Mouse (Mus musculus): ENCODE data around the gene Bicra. TPM values are rescaled to one million over a fixed set of nuclear protein-coding genes. Genes with fewer than 3 reads are reported as not detected.
A peak's percentile ranks its signal among the peaks of the same experiment; 100 is the strongest.

Gene Bicra
- polyA plus RNA-seq, 1 experiment from 2014 or later = 11.6 TPM

DNA sequence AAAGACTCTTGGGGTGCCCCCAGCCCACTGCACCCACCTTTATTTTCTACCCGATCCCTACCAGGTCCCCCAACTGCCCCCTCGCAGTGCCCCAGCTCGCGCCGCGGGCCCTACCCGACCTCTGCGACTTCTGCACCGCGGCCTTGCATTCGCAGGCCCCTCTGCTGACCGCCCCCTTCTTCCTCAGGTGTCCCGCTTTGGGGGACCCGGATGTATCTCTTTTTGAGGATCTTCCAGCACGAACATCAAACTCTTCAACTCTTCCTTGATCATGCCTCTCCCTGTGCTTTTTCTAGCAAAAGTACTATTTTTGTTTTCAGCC lies 14.3 kb upstream of the Bicra start:
- ATAC-seq (replicated peaks; ENCODE audit: low FRiP score) (no peak), DNase-seq (ENCODE audit: low spot score) (no peak)
- Histone ChIP-seq H3K9ac (ENCODE audit: low read length) (no peak overlapping the region), H3K4me2 (ENCODE audit: low read depth, low read length, severe bottlenecking) (no peak overlapping the region), H3K4me3 (ENCODE audit: low read depth, low read length) (no peak overlapping the region), H3K27ac (ENCODE audit: low read depth, low read length) (no peak overlapping the region), H3K36me3 (ENCODE audit: control insufficient read depth, insufficient read depth, low read length) (no peaks in the 10 kb centered on the region), H3K4me1 (replicated peaks; ENCODE audit: control insufficient read depth, insufficient read depth, low read length) (no peaks in the 10 kb centered on the region), H3K27me3 (ENCODE audit: control insufficient read depth, insufficient read depth, low read length) (peaks cover 8% of the 10 kb centered on the region), H3K9me3 (ENCODE audit: control insufficient read depth, low read length) (peaks cover 4% of the 10 kb centered on the region; the same call in 1 of the 2 replicates)
- WGBS = 77% methylated on average over 15 of the region's 15 CpGs

- peak within 1 kb of the TSS; percentile 8; the same call in 1 of the 2 replicates for H3K4me2 ChIP-seq (ENCODE audit: low read depth, low read length, severe bottlenecking)
- no peak within 1 kb of the TSS for H3K4me3 ChIP-seq (ENCODE audit: low read depth, low read length)
- no peaks in the 10 kb centered on the region for H3K4me1 ChIP-seq (replicated peaks; ENCODE audit: control insufficient read depth, insufficient read depth, low read length)
- peaks cover 4% of the 10 kb centered on the region; the same call in 1 of the 2 replicates for H3K9me3 ChIP-seq (ENCODE audit: control insufficient read depth, low read length)
- no peak within 1 kb of the TSS for H3K27ac ChIP-seq (ENCODE audit: low read depth, low read length)
- ATAC-seq (replicated peaks; ENCODE audit: low FRiP score) (no peak), DNase-seq (ENCODE audit: low spot score) (no peak)
- 49% methylated on average over 56 of the region's 80 CpGs for WGBS
- H3K36me3 ChIP-seq (ENCODE audit: control insufficient read depth, insufficient read depth, low read length) = no peaks in the 10 kb centered on the region
- peaks cover 8% of the 10 kb centered on the region for H3K27me3 ChIP-seq (ENCODE audit: control insufficient read depth, insufficient read depth, low read length)
- no peak within 1 kb of the TSS for H3K9ac ChIP-seq (ENCODE audit: low read length)
These were observed 13.7 kb upstream of the Bicra start, which contains the start of gene Zfp541 for GRCm38 (mm10) chr7:16061219-16062098. TSS of gene Zfp541 (plus strand) at chr7:16061814.

- Histone ChIP-seq H3K4me3 (ENCODE audit: low read depth, low read length) (no peak overlapping the region), H3K27me3 (ENCODE audit: control insufficient read depth, insufficient read depth, low read length) (peaks cover 8% of the 10 kb centered on the region), H3K4me1 (replicated peaks; ENCODE audit: control insufficient read depth, insufficient read depth, low read length) (peaks cover 3% of the 10 kb centered on the region; the same call in 1 of the 2 replicates), H3K36me3 (ENCODE audit: control insufficient read depth, insufficient read depth, low read length) (no peaks in the 10 kb centered on the region), H3K9me3 (ENCODE audit: control insufficient read depth, low read length) (peaks cover 4% of the 10 kb centered on the region; the same call in 1 of the 2 replicates), H3K9ac (ENCODE audit: low read length) (no peak overlapping the region), H3K4me2 (ENCODE audit: low read depth, low read length, severe bottlenecking) (no peak overlapping the region), H3K27ac (ENCODE audit: low read depth, low read length) (no peak overlapping the region)
- ATAC-seq (replicated peaks; ENCODE audit: low FRiP score) (no peak), DNase-seq (ENCODE audit: low spot score) (peak; percentile 37)
- WGBS = 74% methylated on average over 2 of the region's 2 CpGs
These were observed 9.4 kb upstream of the Bicra start for GRCm38 (mm10) chr7:16057136-16057534.

DNA sequence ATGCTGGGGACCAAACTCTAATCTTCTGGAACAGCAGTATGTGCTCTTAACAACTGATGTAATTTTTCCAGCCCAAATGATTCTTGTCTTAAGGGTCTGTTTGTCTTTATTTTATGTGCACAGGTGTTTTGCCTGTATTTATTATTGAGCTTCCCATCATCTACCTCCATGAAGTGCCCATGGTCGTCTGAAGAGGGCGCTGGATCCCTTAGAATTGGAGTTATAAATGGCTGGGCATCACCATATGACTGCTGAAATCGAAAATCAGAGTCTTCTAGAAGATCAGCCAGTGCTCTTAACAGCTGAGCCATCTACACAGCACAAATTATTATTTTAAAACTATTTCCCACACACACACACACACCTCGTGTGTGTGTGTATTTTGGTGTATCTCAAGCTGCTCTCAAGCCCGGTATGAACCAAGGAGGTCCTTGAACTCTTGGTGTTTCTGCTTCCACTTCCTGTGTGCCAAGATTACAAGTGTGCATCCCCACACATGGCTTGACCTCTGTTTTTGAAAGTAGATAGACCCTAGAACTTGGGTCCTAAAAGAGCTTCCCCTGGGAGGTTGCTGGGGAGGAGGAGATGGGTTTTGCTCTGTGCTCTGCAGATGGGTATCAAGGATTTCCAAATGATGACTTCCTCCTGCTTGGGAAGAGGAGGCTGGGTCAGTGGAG lies 8.9 kb upstream of the Bicra start:
- Histone ChIP-seq H3K4me2 (ENCODE audit: low read depth, low read length, severe bottlenecking) (no peak overlapping the region), H3K27me3 (ENCODE audit: control insufficient read depth, insufficient read depth, low read length) (peaks cover 4% of the 10 kb centered on the region), H3K27ac (ENCODE audit: low read depth, low read length) (no peak overlapping the region), H3K4me3 (ENCODE audit: low read depth, low read length) (no peak overlapping the region), H3K4me1 (replicated peaks; ENCODE audit: control insufficient read depth, insufficient read depth, low read length) (peaks cover 6% of the 10 kb centered on the region; the same call in 1 of the 2 replicates), H3K36me3 (ENCODE audit: control insufficient read depth, insufficient read depth, low read length) (no peaks in the 10 kb centered on the region), H3K9me3 (ENCODE audit: control insufficient read depth, low read length) (no peaks in the 10 kb centered on the region), H3K9ac (ENCODE audit: low read length) (no peak overlapping the region)
- no peak for ATAC-seq (replicated peaks; ENCODE audit: low FRiP score)
- DNase-seq (ENCODE audit: low spot score) = peak; percentile 45
- WGBS = 33% methylated on average over 5 of the region's 5 CpGs

GRCm38 (mm10) chr7:16055665-16056064 lies 7.9 kb upstream of the Bicra start:
- no peak overlapping the region for H3K27ac ChIP-seq (ENCODE audit: low read depth, low read length)
- no peaks in the 10 kb centered on the region for H3K36me3 ChIP-seq (ENCODE audit: control insufficient read depth, insufficient read depth, low read length)
- H3K9me3 ChIP-seq (ENCODE audit: control insufficient read depth, low read length) = no peaks in the 10 kb centered on the region
- H3K4me3 ChIP-seq (ENCODE audit: low read depth, low read length) = no peak overlapping the region
- H3K9ac ChIP-seq (ENCODE audit: low read length) = no peak overlapping the region
- H3K27me3 ChIP-seq (ENCODE audit: control insufficient read depth, insufficient read depth, low read length) = no peaks in the 10 kb centered on the region; the same call in 1 of the 2 replicates
- DNase-seq (ENCODE audit: low spot score) (peak; percentile 27), ATAC-seq (replicated peaks; ENCODE audit: low FRiP score) (no peak)
- H3K4me1 ChIP-seq (replicated peaks; ENCODE audit: control insufficient read depth, insufficient read depth, low read length) = peaks cover 6% of the 10 kb centered on the region; the same call in 1 of the 2 replicates
- 85% methylated on average over 6 of the region's 6 CpGs for WGBS
- no peak overlapping the region for H3K4me2 ChIP-seq (ENCODE audit: low read depth, low read length, severe bottlenecking)

DNA sequence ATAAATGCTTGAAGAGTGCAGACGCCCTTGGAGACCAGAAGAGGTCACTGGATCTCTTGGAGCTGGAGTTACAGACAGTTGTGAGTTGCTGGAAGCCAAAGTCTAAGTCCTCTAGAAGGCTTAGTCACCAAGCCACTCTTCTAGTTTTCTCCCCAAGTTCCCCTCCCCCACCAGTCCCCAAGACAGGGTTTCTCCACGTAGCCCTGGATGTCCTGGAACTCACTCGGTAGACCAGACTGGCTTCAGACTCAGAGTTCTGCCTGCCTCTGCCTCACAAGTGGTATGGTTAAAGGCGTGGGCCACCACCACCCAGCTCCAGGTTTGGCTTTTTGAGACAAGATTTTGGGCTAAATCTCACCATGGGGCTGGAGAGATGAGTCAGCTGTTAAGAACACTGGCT lies 7.2 kb upstream of the Bicra start:
- 64% methylated on average over 4 of the region's 4 CpGs for WGBS
- ATAC-seq (replicated peaks; ENCODE audit: low FRiP score) (no peak), DNase-seq (ENCODE audit: low spot score) (no peak)
- Histone ChIP-seq H3K4me3 (ENCODE audit: low read depth, low read length) (no peak overlapping the region), H3K27ac (ENCODE audit: low read depth, low read length) (no peak overlapping the region), H3K36me3 (ENCODE audit: control insufficient read depth, insufficient read depth, low read length) (no peaks in the 10 kb centered on the region), H3K27me3 (ENCODE audit: control insufficient read depth, insufficient read depth, low read length) (no peaks in the 10 kb centered on the region; the same call in 1 of the 2 replicates), H3K4me1 (replicated peaks; ENCODE audit: control insufficient read depth, insufficient read depth, low read length) (peaks cover 6% of the 10 kb centered on the region; the same call in 1 of the 2 replicates), H3K9me3 (ENCODE audit: control insufficient read depth, low read length) (no peaks in the 10 kb centered on the region), H3K9ac (ENCODE audit: low read length) (no peak overlapping the region), H3K4me2 (ENCODE audit: low read depth, low read length, severe bottlenecking) (no peak overlapping the region)

- Histone ChIP-seq H3K4me1 (replicated peaks; ENCODE audit: control insufficient read depth, insufficient read depth, low read length) (peaks cover 13% of the 10 kb centered on the region; the same call in 1 of the 2 replicates), H3K4me3 (ENCODE audit: low read depth, low read length) (peak overlapping the region; percentile 39; the same call in 1 of the 2 replicates), H3K9me3 (ENCODE audit: control insufficient read depth, low read length) (no peaks in the 10 kb centered on the region), H3K9ac (ENCODE audit: low read length) (no peak overlapping the region), H3K27me3 (ENCODE audit: control insufficient read depth, insufficient read depth, low read length) (no peaks in the 10 kb centered on the region; the same call in 1 of the 2 replicates), H3K27ac (ENCODE audit: low read depth, low read length) (no peak overlapping the region), H3K4me2 (ENCODE audit: low read depth, low read length, severe bottlenecking) (peak overlapping the region; percentile 53; the same call in 1 of the 2 replicates), H3K36me3 (ENCODE audit: control insufficient read depth, insufficient read depth, low read length) (no peaks in the 10 kb centered on the region)
- DNase-seq (ENCODE audit: low spot score) = no peak
- no peak for ATAC-seq (replicated peaks; ENCODE audit: low FRiP score)
- 14% methylated on average over 6 of the region's 6 CpGs for WGBS
These were observed 5.4 kb upstream of the Bicra start for GRCm38 (mm10) chr7:16053105-16053504.

DNA sequence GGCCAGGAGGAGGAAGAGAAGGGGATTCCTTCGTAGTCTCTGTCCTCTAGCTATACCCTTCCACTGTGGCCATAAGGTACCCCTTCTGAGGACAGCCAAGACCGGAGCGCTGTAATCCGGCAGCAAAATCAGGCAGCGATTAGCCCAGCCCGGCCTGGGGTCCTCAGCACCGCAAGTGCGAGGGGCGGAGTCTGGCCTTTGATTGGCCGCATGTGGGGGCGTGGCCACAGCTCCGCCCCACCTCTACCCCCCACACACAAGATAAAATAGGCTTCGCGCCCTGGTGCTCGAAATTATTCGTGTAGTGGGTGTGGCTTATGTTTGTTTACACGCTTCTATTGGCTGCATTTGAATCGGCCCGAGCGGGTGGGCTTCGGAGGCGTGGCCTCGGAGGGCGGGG lies 5.0 kb upstream of the Bicra start:
- WGBS = under 1% methylated on average over 24 of the region's 24 CpGs
- Histone ChIP-seq H3K27me3 (ENCODE audit: control insufficient read depth, insufficient read depth, low read length) (no peaks in the 10 kb centered on the region), H3K4me2 (ENCODE audit: low read depth, low read length, severe bottlenecking) (peak overlapping the region; percentile 53), H3K9me3 (ENCODE audit: control insufficient read depth, low read length) (no peaks in the 10 kb centered on the region), H3K36me3 (ENCODE audit: control insufficient read depth, insufficient read depth, low read length) (no peaks in the 10 kb centered on the region), H3K4me1 (replicated peaks; ENCODE audit: control insufficient read depth, insufficient read depth, low read length) (peaks cover 13% of the 10 kb centered on the region; the same call in 1 of the 2 replicates), H3K9ac (ENCODE audit: low read length) (peak overlapping the region; percentile 54), H3K27ac (ENCODE audit: low read depth, low read length) (peak overlapping the region; percentile 43), H3K4me3 (ENCODE audit: low read depth, low read length) (peak overlapping the region; percentile 39)
- ATAC-seq (replicated peaks; ENCODE audit: low FRiP score) (peak; percentile 87), DNase-seq (ENCODE audit: low spot score) (peak; percentile 97)

Measured in forebrain, embryonic 11.5 days (tissue).